Mouse (Mus musculus) CH12.LX (cell line): Measurements from ENCODE around the gene Sap30.

Experiments used
- BHLHE40 ChIP-seq: IDR thresholded peaks from 2 replicates; pipeline ENCODE4 v1.6.1; 2011; ENCODE audit warnings: mild to moderate bottlenecking, low read depth, low read length, improper control_type of control experiment
- CTCF ChIP-seq, 2 experiments: IDR thresholded peaks in 1 of 2; conservative IDR thresholded peaks in 1 of 2; 2 replicates each; pipeline ENCODE4 v1.5.1; 2011 to 2012; ENCODE audit warnings: low read depth in 2 of 2, low read length in 2 of 2, improper control_type of control experiment in 1 of 2, inconsistent platforms in 1 of 2, mild to moderate bottlenecking in 1 of 2, moderate library complexity in 1 of 2
- ELF1 ChIP-seq: IDR thresholded peaks from 2 replicates; pipeline ENCODE4 v1.6.1; 2014; ENCODE audit warnings: low read depth, mild to moderate bottlenecking, inconsistent platforms, low read length, improper control_type of control experiment
- EP300 ChIP-seq: IDR thresholded peaks from 2 replicates; pipeline ENCODE4 v1.6.1; 2011; ENCODE audit warnings: low read length, improper control_type of control experiment
- HCFC1 ChIP-seq: IDR thresholded peaks from 2 replicates; pipeline ENCODE4 v1.6.1; 2012; ENCODE audit warnings: low read depth, mild to moderate bottlenecking, inconsistent platforms, low read length, improper control_type of control experiment
- KAT2A ChIP-seq: IDR thresholded peaks from 2 replicates; pipeline ENCODE4 v1.6.1; 2012; ENCODE audit warnings: low read length, improper control_type of control experiment, inconsistent platforms; ENCODE audit not compliant: insufficient replicate concordance
- MAFK ChIP-seq: IDR thresholded peaks from 2 replicates; pipeline ENCODE4 v1.6.1; 2011; ENCODE audit warnings: low read length, improper control_type of control experiment; ENCODE audit not compliant: insufficient replicate concordance
- MYC ChIP-seq: IDR thresholded peaks from 2 replicates; pipeline ENCODE4 v1.6.1; 2011; ENCODE audit warnings: low read depth, mild to moderate bottlenecking, improper control_type of control experiment, low read length
- POLR2A ChIP-seq: IDR thresholded peaks from 2 replicates; pipeline ENCODE4 v1.6.1; 2011; ENCODE audit warnings: low read depth, mild to moderate bottlenecking, improper control_type of control experiment, low read length
- SIN3A ChIP-seq: IDR thresholded peaks from 2 replicates; pipeline ENCODE4 v1.6.1; 2012; ENCODE audit warnings: low read length, improper control_type of control experiment, inconsistent platforms
- TCF12 ChIP-seq: IDR thresholded peaks from 2 replicates; pipeline ENCODE4 v1.6.1; 2014; ENCODE audit warnings: low read depth, mild to moderate bottlenecking, inconsistent platforms, low read length, improper control_type of control experiment
- ZMIZ1 ChIP-seq: IDR thresholded peaks from 2 replicates; pipeline ENCODE4 v1.6.1; 2012; ENCODE audit warnings: low read depth, mild to moderate bottlenecking, inconsistent platforms, low read length, improper control_type of control experiment
- ZNF384 ChIP-seq: IDR thresholded peaks from 2 replicates; pipeline ENCODE4 v1.6.1; 2012; ENCODE audit warnings: low read depth, low read length, improper control_type of control experiment, inconsistent platforms

DNA sequence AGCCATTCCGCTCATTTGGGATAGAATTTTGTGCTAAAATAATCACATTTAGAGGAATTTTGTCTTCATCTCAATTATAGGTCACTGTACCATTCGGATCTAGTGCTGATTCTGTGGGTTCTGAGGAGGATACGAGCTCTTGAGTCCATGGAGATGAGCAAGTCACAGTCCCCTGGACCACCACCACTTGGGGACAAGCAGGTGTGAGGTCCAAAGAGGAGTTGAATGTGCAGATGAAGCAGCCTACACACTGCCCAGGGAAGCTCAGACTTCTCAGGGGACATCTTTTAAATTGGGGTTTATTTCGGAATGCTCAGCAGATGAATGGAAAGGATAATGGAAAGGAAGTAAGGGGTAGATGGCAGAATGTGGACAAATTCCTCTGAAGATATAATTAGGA, 45.4 kb upstream of the Sap30 start:
- TF ChIP-seq SIN3A (no peak), CTCF (conservative IDR thresholded peaks at IDR 0.05 in 1 of 2, IDR thresholded peaks at IDR 0.05 in 1 of 2; ENCODE audit: low read depth in 2 of 2, low read length in 2 of 2) (no peak), HCFC1 (no peak), ELF1 (no peak), POLR2A (no peak), BHLHE40 (no peak), KAT2A (no peak), MYC (no peak), ZMIZ1 (no peak), EP300 (no peak), TCF12 (no peak), MAFK (no peak), ZNF384 (no peak)
